Mouse (Mus musculus) left cerebral cortex, postnatal 25 days (tissue): ENCODE data around the gene Agpat4. TPM values are rescaled to one million over a fixed set of nuclear protein-coding genes. Genes with fewer than 3 reads are reported as not detected.
"Not testable (repeated sequence)": the region's sequence is repeated elsewhere in the genome, so short reads cannot be mapped to it uniquely, and the experiment has no call there.

Experiments
- DNase-seq, 2 experiments: peaks; one replicate each; pipeline ENCODE4 v3.0.0; 2022; ENCODE audit warnings: low spot score in 2 of 2, mixed read lengths in 1 of 2
- intact Hi-C: fragments of 180-260 bp; cut with DNase I; formaldehyde crosslinking; loops from one replicate; pipeline ENCODE4 v1.15.1; 2025
- total RNA-seq, 2 experiments: library from RNA; stranded (reverse); gene quantifications; 2 replicates each; pipeline ENCODE4 v1.2.3; 2021

The Agpat4 gene
- total RNA-seq, 2 experiments from 2014 or later, result 60.5 to 65.6 TPM

DNA sequence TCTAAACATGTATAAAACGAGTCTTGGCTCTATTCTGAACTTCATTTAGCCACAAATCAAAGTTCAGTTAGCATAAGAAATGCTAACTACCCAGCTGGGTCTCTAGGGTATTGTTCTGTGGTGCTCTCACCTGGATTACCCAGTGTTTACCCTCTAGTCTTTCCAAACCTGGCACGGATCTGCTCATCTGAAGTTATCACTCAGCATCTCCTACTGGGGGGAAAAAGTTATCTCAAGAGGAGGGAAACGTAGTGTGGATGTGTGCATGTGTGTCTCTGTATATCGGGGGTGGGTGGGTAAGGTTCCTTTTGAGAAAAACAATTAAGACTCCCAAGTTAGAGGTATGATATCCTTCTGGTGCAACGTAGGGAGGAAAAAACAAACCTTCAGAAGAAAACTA, 1.8 kb downstream of the Agpat4 start:
- DNase-seq, result no peak
- intact Hi-C loops, result no loop called here

- DNase-seq, result no peak
- intact Hi-C loops, result no loop called here
These were observed 2.8 kb downstream of the Agpat4 start for GRCm38 (mm10) chr17:12121226-12121794.

DNA sequence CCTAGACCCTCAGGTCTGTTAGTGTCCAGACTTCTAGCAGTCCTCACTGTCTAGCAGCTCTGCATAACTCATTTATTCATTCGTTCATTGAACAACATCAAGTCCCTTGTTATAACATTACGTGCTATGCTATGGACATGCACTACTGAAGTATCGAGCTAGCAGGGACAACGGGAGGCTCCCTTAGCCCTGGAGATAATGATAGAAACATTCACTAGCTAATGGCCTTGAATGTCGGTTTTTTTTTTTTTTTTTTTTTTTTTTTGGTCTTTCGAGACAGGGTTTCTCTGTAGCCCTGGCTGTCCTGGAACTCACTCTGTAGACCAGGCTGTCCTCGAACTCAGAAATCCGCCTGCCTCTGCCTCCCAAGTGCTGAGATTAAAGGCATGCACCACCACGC, 3.8 kb downstream of the Agpat4 start:
- intact Hi-C loops, DNase-seq: not testable (repeated sequence)

GRCm38 (mm10) chr17:12123168-12123567, 4.7 kb downstream of the Agpat4 start:
- no peak for DNase-seq
- intact Hi-C loops, result no loop called here

GRCm38 (mm10) chr17:12127056-12127455, 8.6 kb downstream of the Agpat4 start:
- intact Hi-C loops, result no loop called here
- DNase-seq, result no peak

GRCm38 (mm10) chr17:12128976-12129375, 10.5 kb downstream of the Agpat4 start:
- intact Hi-C loops, result no loop called here

GRCm38 (mm10) chr17:12131171-12131570, 12.7 kb downstream of the Agpat4 start:
- intact Hi-C loops, result no loop called here

More at GRCm38 (mm10) chr17:12128976-12129375, 10.5 kb downstream of the Agpat4 start:
- no peak for DNase-seq

DNA sequence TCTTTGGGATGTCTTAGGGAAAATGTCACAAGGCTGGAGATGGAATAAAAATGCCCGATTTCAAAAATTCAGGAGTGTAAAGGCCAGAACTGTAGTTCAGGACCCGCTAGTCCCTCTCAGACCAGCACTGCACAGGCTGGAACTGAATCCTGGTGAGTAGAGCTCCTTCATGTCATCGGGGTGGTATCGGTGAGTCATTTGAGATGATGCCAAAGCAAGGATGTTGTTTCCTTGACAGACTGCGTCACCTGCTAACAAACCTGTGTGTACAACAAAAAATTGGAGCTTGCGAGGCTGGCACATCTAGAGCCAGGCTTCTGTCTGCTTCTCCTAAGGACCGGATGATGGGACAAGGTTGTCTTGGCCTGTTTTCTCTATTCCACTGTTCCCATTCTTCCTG, 13.1 kb downstream of the Agpat4 start:
- DNase-seq, result no peak
- intact Hi-C loops, result no loop called here

More at GRCm38 (mm10) chr17:12131171-12131570, 12.7 kb downstream of the Agpat4 start:
- no peak for DNase-seq

DNA sequence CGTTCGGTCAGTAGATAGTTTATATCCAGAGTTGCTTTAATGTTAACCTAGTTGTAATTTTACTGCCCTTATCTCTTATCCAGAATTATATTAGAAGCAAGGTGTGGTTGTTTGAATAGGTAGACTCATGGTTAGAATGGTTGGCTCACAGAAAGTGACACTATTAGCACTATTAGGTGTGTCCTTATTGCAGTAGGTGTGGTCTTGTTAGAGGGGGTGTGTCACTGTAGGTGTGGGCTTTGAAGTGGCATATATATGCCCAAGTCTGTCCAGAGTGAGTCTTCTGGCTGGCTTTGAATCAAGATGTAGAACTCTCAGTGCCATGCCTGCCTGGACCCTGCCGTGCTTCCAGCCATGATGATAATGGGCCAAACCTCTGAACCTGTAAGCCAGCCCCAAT, 14.4 kb downstream of the Agpat4 start:
- intact Hi-C loops, result no loop called here
- DNase-seq, result no peak

DNA sequence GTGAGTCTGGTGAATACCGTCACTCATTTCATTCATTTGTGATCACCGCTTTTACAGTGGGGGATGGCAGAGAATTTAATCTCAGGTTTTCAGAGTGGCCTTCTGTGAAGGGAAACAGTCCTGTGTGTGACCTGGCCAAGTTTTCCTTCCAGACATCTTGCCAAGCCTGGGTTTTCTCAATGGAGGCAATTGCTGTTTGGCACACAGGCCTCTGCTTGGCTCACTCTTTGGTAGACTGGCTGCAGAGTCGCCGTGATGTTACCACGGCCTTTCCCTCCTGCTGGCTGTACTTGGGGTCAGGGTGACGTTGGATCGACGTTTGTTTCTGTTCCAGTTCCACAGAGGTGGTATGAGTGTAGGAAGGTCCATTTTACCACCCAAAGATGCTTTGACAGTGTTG, 15.5 kb downstream of the Agpat4 start:
- intact Hi-C loops, result no loop called here
- peak in 1 of 2 experiments; percentile 27 for DNase-seq

- no peak for DNase-seq
- intact Hi-C loops, result no loop called here
These were observed 16.6 kb downstream of the Agpat4 start for GRCm38 (mm10) chr17:12134975-12135633.

- DNase-seq, result no peak
- intact Hi-C loops, result no loop called here
These were observed 19.9 kb downstream of the Agpat4 start for GRCm38 (mm10) chr17:12138355-12138754.

DNA sequence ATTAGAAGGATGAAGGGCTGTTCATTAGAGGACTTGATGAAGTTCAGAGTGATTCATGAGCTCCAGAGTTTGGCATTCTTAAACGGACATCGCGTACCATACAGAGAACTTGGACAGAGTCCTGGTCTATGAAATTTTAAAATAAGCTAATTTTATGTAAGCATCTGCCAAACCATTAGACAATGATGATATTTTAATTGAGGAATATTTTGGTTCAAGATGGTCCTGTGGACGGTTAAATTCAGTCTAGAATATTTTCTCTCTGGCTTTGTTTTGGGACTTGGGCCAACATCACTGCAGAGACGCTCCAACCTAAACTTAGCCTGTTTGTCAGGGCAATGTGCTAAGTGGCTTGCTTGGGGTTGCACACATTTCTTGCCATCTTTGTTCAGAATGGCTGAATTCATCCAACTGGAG, 25.5 kb downstream of the Agpat4 start:
- intact Hi-C loops, result no loop called here
- no peak for DNase-seq

GRCm38 (mm10) chr17:12146132-12146681, 27.7 kb downstream of the Agpat4 start:
- peak; percentile 40 to 71 for DNase-seq
- intact Hi-C loops, result no loop called here

DNA sequence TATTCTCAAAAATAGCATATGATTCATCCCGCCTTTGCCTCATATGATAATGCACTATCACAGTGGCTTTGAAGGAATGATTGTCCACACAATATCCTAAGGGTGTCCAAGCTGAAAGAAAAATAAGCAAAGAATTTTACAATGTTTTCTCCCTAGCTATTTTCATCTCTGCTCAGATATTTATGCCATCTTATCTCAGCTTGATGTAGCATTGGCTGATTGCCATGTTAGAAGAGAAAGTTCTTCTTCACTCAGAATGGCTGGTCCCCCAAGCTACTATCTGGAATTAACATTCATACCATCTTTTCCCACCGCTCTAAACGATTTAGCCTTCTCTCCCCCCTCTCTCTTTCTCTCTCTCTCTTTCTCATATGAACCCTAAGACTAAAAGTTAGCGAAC, 29.3 kb downstream of the Agpat4 start:
- intact Hi-C loops, result no loop called here
- DNase-seq, result no peak

DNA sequence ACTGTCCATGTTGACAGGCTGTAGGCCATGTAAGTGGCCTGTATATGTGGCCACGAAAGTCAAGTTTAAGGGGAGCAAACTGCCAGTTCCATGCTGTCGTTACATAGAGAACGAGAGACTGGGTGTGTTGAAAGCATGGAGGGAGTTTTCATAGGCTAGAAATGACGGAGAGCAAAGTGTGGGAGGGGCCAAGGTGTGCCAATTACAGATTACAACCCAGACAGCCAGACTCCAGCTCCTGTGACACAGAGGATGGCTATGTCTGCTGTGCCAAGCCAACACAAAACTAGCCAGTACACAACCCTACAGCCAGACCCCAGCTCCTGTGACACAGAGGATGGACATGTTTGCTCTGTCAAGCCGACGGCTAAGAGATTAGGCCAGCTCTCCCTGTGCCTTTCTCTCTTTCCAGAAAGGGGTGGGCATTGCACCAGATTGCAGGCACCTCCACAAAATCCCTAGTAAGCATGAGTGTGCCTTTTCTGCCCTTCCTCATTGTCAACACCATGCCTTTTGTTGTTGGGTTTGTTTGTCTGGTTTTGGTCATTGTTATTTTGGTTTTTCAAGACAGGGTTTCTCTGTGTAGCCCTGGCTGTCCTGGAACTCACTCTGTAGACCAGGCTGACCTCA, 30.8 kb downstream of the Agpat4 start:
- no peak for DNase-seq
- intact Hi-C loops, result no loop called here

GRCm38 (mm10) chr17:12150970-12151369, 32.5 kb downstream of the Agpat4 start:
- no peak for DNase-seq
- intact Hi-C loops, result no loop called here

DNA sequence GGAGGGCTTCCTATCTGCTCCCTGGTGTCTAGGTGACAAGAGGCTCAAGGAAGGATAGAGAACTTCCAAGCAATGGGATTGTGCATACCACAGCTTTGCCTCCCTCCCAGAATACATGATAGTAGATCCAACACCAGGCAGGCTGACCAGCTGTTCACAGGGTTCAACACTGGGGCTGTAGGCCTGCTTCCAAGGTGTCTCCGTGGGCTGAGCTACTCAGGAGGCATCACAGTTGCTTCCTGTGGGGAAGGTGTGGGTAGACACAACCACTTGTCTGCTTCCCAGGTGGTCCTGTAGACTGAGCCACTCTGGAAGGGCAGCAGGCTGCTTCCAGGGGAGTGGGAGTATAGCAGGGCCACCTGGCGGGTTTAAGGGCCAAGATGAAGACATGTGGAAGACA, 35.8 kb downstream of the Agpat4 start:
- intact Hi-C loops, result loop anchor here (2.0 kb wide), 1 partner anchor 59 kb away; no protein-coding TSS in a partner anchor
- DNase-seq, result no peak

DNA sequence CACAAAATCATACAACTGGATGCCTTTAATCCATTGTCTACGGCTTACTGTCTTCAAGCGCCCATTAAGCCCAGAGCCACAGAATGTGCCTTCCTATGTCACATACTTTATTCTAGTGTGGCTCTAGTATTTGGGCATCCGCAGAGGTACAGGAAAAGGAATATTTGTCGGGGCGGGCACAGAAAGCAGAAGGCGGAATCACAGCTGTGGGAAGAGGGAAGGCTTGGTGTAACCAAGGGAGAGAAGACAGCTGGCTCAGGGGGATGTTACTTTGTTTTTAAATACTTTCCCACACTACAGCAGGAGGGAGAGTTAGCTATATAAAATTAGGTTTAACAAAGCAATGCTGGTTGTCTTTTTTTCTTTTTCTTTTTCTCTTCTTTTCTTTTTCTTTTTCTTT, 36.7 kb downstream of the Agpat4 start:
- DNase-seq, result peak; percentile 50 to 88
- intact Hi-C loops, result loop anchor here (2.0 kb wide), 1 partner anchor 58 kb away; no protein-coding TSS in a partner anchor

DNA sequence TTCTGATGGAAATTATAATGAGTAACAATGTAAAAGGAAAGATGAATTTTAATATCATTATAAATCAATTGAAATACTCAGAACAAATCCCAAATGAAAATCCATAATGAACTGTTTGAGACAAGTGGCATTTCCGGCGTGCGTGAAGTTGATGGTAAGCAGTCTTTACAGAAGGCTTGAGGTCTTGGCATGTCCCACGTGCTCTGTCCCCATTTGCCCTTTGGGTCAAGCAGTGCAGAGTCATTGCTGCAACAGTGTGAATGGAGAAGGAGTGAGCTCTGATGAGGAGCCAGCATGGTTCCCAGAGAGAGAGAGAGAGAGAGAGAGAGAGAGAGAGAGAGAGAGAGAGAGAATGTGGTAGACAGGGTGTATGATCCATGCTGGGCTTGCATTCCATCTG, 37.4 kb downstream of the Agpat4 start:
- DNase-seq, result no peak
- intact Hi-C loops, result loop anchor here (2.0 kb wide), 1 partner anchor 57 kb away; no protein-coding TSS in a partner anchor

DNA sequence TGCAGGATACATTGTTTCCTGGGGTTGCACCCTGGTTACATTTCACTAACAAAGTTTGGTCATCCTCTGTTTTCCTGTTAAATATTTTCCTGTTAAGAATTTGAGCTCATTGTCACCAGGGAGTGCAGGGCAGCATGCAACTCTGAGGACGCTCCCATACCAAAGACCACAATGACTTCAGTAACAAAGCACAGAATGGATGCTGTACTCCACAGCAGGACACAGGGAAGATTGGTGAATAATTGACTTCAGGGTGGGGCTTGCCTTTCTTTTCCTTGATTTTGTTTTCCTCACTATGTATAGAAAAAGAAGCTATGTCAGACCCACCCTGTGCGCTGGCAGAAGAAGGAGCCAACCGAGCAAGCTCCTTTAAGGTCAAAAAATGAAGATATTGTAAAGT, 38.2 kb downstream of the Agpat4 start:
- intact Hi-C loops, result no loop called here
- DNase-seq, result no peak
